Mouse (Mus musculus): ENCODE results near the gene Rhbdd1. TPM values are rescaled to one million over a fixed set of nuclear protein-coding genes. Genes with fewer than 3 reads are reported as not detected.

Rhbdd1 gene
- polyA plus RNA-seq, 1 experiment from 2014 or later = 12.1 TPM

DNA sequence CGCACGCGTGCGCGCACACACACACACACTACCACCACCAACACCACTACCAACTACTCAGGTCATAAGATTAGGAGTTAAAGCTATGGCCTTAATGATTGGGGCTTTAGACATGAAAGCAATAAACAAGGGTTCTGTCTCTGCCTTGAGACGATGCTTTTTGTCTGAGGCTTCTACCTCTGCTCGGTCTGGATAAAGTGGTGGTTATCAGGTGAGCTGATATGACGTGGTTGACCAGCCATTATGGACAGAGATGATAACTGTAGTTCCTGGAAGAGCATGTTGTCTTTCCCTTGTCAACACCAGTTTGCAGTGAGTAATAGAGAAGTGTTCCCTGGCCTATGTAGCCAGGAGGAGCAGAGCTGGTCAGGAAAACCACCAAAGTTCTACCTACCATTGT, 57.7 kb downstream of the Rhbdd1 start:
- H3K9ac ChIP-seq (ENCODE audit: low read length) = no peak overlapping the region
- H3K4me2 ChIP-seq (ENCODE audit: low read depth, low read length) = no peak overlapping the region
- H3K4me3 ChIP-seq (replicated peaks; ENCODE audit: low read length) = no peak overlapping the region
- no peaks in the 10 kb centered on the region for H3K4me1 ChIP-seq (ENCODE audit: control insufficient read depth, insufficient read depth, low read length)
- 88% methylated on average over 8 of the region's 8 CpGs for WGBS
- H3K9me3 ChIP-seq (replicated peaks; ENCODE audit: control insufficient read depth, low read length) = no peaks in the 10 kb centered on the region
- 0 out of 2 replicates have a peak, but pooled peaks have one; percentile 58 for ATAC-seq (ENCODE audit: insufficient read depth, low FRiP score)
- H3K36me3 ChIP-seq (ENCODE audit: control insufficient read depth, insufficient read depth, low read length) = no peaks in the 10 kb centered on the region
- no peak overlapping the region for H3K27ac ChIP-seq (ENCODE audit: low read length)
- no peaks in the 10 kb centered on the region for H3K27me3 ChIP-seq (ENCODE audit: control insufficient read depth, insufficient read depth, low read length)

DNA sequence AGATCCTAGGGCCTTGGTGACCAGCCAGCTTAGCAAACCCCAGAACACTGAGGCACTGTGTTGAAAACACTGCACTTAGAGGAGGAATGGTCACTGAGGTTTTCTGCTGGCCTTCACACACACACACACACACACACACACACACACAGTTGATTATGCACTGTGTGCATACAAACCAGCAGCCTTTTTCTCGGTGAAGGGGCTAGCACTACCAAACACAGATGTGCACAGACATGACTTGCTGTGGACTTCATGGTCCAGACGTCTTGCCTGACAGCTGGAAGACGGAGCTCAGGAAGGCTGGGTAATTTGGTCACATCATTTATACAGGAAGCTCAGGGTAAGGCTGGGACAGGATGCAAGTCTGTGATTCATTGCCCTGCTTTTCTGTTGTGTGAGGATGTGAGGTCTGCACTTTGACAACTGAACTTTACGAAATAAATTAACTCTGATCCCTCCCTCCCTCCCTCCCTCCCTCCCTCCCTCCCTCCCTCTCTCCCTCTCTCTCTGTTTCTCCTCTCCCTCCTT, 58.6 kb downstream of the Rhbdd1 start:
- no peak overlapping the region for H3K4me2 ChIP-seq (ENCODE audit: low read depth, low read length)
- WGBS = 26% methylated on average over 4 of the region's 4 CpGs
- H3K36me3 ChIP-seq (ENCODE audit: control insufficient read depth, insufficient read depth, low read length) = no peaks in the 10 kb centered on the region
- ATAC-seq (ENCODE audit: insufficient read depth, low FRiP score) = no peak
- H3K9me3 ChIP-seq (replicated peaks; ENCODE audit: control insufficient read depth, low read length) = no peaks in the 10 kb centered on the region
- H3K4me3 ChIP-seq (replicated peaks; ENCODE audit: low read length) = no peak overlapping the region
- no peak overlapping the region for H3K9ac ChIP-seq (ENCODE audit: low read length)
- H3K4me1 ChIP-seq (ENCODE audit: control insufficient read depth, insufficient read depth, low read length) = no peaks in the 10 kb centered on the region
- H3K27ac ChIP-seq (ENCODE audit: low read length) = no peak overlapping the region
- no peaks in the 10 kb centered on the region for H3K27me3 ChIP-seq (ENCODE audit: control insufficient read depth, insufficient read depth, low read length)

DNA sequence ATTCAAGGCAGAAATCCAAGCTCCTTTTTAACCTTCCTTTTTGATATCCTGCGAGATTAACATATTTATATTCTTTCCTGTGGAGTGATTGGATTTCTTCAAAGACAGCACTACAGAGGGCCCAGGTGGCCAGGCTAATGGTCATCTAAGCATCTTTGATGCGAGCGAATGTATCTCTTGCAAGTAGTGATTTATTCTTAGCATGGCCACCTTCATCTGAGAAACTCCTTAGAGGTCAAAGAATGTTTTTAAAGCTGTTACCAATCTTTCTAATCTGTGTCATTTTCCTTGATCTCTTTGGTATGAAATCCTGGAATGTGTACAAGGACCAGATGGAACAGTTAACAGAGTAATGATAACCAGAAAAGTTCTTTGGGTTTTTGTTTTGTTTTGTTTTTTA, 59.2 kb downstream of the Rhbdd1 start:
- Histone ChIP-seq H3K27me3 (ENCODE audit: control insufficient read depth, insufficient read depth, low read length) (no peaks in the 10 kb centered on the region), H3K4me3 (replicated peaks; ENCODE audit: low read length) (no peak overlapping the region), H3K4me1 (ENCODE audit: control insufficient read depth, insufficient read depth, low read length) (no peaks in the 10 kb centered on the region), H3K4me2 (ENCODE audit: low read depth, low read length) (no peak overlapping the region), H3K9ac (ENCODE audit: low read length) (no peak overlapping the region), H3K36me3 (ENCODE audit: control insufficient read depth, insufficient read depth, low read length) (no peaks in the 10 kb centered on the region), H3K27ac (ENCODE audit: low read length) (no peak overlapping the region), H3K9me3 (replicated peaks; ENCODE audit: control insufficient read depth, low read length) (no peaks in the 10 kb centered on the region)
- no peak for ATAC-seq (ENCODE audit: insufficient read depth, low FRiP score)
- WGBS = 42% methylated on average over 3 of the region's 3 CpGs

DNA sequence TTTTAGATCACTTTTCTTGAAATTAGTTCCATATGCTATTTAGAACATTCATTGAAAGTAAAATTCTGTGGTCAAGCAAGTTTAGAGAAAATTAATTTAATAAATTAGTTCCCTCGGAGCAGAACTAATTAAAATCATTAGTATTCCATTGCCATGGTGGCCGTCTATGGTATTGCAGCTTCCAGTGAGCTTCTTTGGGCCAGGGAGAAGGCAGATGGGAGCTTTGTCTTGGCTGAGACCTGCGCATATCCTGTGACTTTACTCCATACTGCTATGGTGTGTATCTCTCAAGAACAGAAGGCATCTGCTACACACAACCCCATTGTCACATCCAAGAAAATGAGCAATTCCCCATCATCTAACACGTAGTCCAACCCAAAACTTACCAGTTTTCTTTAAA, 65.7 kb downstream of the Rhbdd1 start:
- H3K4me3 ChIP-seq (replicated peaks; ENCODE audit: low read length) = no peak overlapping the region
- H3K9me3 ChIP-seq (replicated peaks; ENCODE audit: control insufficient read depth, low read length) = no peaks in the 10 kb centered on the region
- no peaks in the 10 kb centered on the region; the same call in 1 of the 2 replicates for H3K36me3 ChIP-seq (ENCODE audit: control insufficient read depth, insufficient read depth, low read length)
- no peak overlapping the region for H3K27ac ChIP-seq (ENCODE audit: low read length)
- no peak overlapping the region for H3K9ac ChIP-seq (ENCODE audit: low read length)
- no peaks in the 10 kb centered on the region for H3K27me3 ChIP-seq (ENCODE audit: control insufficient read depth, insufficient read depth, low read length)
- WGBS = 76% methylated on average over 4 of the region's 4 CpGs
- H3K4me2 ChIP-seq (ENCODE audit: low read depth, low read length) = no peak overlapping the region
- ATAC-seq (ENCODE audit: insufficient read depth, low FRiP score) = no peak
- peaks cover 14% of the 10 kb centered on the region for H3K4me1 ChIP-seq (ENCODE audit: control insufficient read depth, insufficient read depth, low read length)

DNA sequence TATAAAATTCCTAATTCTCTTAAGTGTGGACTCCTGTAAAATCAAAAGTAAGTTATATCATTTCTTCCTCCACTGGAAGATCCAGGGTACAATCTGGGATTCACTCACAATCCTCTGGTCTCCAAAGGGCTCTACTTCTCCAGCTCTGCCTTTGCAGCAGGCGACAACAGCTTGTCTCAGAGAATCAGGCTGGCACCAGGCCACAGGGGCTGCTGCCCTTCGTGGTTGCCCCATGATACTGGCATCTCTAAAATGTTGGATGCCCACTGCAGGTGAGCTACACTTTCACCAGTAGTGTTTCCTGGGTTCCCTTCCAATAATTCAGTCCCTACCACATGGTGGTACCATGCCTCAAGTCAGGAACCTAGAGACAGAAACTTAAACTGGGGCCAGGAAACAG, 67.9 kb downstream of the Rhbdd1 start:
- no peak overlapping the region for H3K27ac ChIP-seq (ENCODE audit: low read length)
- no peaks in the 10 kb centered on the region for H3K27me3 ChIP-seq (ENCODE audit: control insufficient read depth, insufficient read depth, low read length)
- no peak overlapping the region for H3K4me3 ChIP-seq (replicated peaks; ENCODE audit: low read length)
- H3K4me2 ChIP-seq (ENCODE audit: low read depth, low read length) = no peak overlapping the region
- 88% methylated on average over 2 of the region's 2 CpGs for WGBS
- H3K4me1 ChIP-seq (ENCODE audit: control insufficient read depth, insufficient read depth, low read length) = peaks cover 14% of the 10 kb centered on the region
- ATAC-seq (ENCODE audit: insufficient read depth, low FRiP score) = no peak
- H3K9me3 ChIP-seq (replicated peaks; ENCODE audit: control insufficient read depth, low read length) = no peaks in the 10 kb centered on the region
- no peaks in the 10 kb centered on the region; the same call in 1 of the 2 replicates for H3K36me3 ChIP-seq (ENCODE audit: control insufficient read depth, insufficient read depth, low read length)
- H3K9ac ChIP-seq (ENCODE audit: low read length) = no peak overlapping the region

DNA sequence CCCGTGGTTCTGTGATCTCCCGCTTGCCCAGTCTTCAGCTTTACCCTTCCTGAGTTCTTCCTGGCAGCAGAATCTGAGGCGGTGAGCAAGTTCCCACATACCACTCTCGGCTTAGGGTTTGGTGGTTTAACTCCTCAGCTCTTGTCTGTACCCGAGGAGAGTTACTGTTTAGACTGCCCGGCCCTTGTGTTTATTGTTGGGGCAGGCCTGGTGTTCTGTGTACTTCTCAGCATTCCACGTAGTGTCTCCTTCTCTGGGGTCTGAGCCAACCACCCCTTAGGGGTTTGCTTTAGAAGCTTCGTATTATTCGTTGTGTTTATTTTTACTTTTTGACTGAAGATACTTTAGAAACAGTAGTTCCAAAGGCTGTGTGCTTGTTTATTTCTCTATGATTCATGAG, 68.8 kb downstream of the Rhbdd1 start:
- Histone ChIP-seq H3K4me1 (ENCODE audit: control insufficient read depth, insufficient read depth, low read length) (peaks cover 14% of the 10 kb centered on the region), H3K4me2 (ENCODE audit: low read depth, low read length) (no peak overlapping the region), H3K27me3 (ENCODE audit: control insufficient read depth, insufficient read depth, low read length) (no peaks in the 10 kb centered on the region), H3K27ac (ENCODE audit: low read length) (peak overlapping the region; percentile 38; the same call in 1 of the 2 replicates), H3K4me3 (replicated peaks; ENCODE audit: low read length) (no peak overlapping the region), H3K36me3 (ENCODE audit: control insufficient read depth, insufficient read depth, low read length) (no peaks in the 10 kb centered on the region; the same call in 1 of the 2 replicates), H3K9ac (ENCODE audit: low read length) (no peak overlapping the region), H3K9me3 (replicated peaks; ENCODE audit: control insufficient read depth, low read length) (no peaks in the 10 kb centered on the region)
- 28% methylated on average over 9 of the region's 9 CpGs for whole genome bisulfite sequencing
- no peak for ATAC-seq (ENCODE audit: insufficient read depth, low FRiP score)

DNA sequence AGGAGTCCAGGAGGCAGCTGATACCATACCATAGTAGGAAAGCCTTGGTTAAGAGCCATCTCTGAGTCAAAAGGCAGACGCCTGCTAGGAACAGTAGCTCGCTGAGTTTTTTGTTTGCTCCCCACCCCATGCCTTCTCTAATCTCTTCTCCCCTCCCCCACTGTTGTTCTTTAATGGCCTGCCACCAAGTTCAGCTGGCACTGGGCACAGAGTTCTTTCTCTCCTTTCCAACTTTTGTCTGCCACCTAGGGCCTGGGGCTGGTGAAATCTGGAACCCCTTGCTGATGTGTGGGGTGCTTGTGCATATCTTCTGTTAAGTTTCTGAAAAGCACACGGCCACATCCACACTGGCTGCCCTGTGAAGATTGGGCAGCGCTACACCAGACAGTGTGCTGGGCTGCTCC, 69.6 kb downstream of the Rhbdd1 start:
- Histone ChIP-seq H3K4me1 (ENCODE audit: control insufficient read depth, insufficient read depth, low read length) (peaks cover 14% of the 10 kb centered on the region), H3K4me3 (replicated peaks; ENCODE audit: low read length) (no peak overlapping the region), H3K36me3 (ENCODE audit: control insufficient read depth, insufficient read depth, low read length) (no peaks in the 10 kb centered on the region; the same call in 1 of the 2 replicates), H3K9me3 (replicated peaks; ENCODE audit: control insufficient read depth, low read length) (no peaks in the 10 kb centered on the region), H3K27ac (ENCODE audit: low read length) (no peak overlapping the region; the same call in 1 of the 2 replicates), H3K9ac (ENCODE audit: low read length) (no peak overlapping the region), H3K27me3 (ENCODE audit: control insufficient read depth, insufficient read depth, low read length) (no peaks in the 10 kb centered on the region), H3K4me2 (ENCODE audit: low read depth, low read length) (no peak overlapping the region)
- 58% methylated on average over 4 of the region's 4 CpGs for WGBS
- no peak for ATAC-seq (ENCODE audit: insufficient read depth, low FRiP score)

DNA sequence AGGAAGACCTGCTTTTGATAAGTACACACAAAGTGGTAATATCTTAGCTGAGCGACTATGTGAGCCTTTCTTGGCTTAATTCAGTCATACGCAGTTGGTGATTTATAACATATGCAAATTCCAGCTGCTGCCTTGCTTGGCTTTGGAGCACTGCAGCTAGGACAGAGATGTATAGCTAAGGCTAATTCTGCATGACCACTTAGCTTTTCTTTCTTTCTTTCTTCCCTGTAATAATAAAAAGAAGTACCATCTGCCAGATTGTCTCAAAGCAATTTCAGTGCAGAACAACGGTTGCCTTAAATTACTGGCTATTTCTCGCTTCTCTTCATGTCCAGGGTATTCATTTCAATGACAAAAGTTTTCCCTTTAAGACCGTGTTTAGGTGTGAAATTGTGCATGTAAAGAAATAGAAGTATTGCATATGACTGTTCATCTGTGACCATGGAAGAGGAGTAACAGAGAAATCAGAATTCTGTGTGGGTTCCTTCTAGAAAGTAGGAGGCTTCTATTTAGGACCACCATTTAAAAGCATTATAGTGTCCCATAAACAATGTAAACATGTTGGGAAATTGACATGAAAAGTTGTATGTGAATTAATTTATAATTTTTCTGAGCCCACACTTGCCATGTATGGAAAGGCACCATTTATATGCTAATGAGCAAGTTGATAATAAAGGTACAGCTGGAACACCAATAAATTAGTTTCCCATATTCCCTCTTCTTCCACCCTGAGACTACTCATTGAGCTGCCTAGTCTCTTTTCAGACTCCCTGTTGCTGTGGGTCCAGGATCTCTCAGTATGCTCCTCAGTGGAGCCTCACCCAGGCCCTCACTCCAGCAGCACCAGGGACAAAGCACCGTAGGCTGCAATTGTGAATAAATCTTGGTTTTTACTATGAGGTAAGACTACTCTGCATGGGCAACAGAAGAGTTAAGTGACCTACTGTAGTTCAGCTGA, 70.8 kb downstream of the Rhbdd1 start:
- H3K27ac ChIP-seq (ENCODE audit: low read length) = no peak overlapping the region
- H3K4me1 ChIP-seq (ENCODE audit: control insufficient read depth, insufficient read depth, low read length) = peaks cover 14% of the 10 kb centered on the region
- H3K9me3 ChIP-seq (replicated peaks; ENCODE audit: control insufficient read depth, low read length) = no peaks in the 10 kb centered on the region
- 59% methylated on average over 6 of the region's 6 CpGs for WGBS
- no peak overlapping the region for H3K4me3 ChIP-seq (replicated peaks; ENCODE audit: low read length)
- no peaks in the 10 kb centered on the region; the same call in 1 of the 2 replicates for H3K36me3 ChIP-seq (ENCODE audit: control insufficient read depth, insufficient read depth, low read length)
- no peak overlapping the region for H3K4me2 ChIP-seq (ENCODE audit: low read depth, low read length)
- no peak for ATAC-seq (ENCODE audit: insufficient read depth, low FRiP score)
- no peaks in the 10 kb centered on the region for H3K27me3 ChIP-seq (ENCODE audit: control insufficient read depth, insufficient read depth, low read length)
- H3K9ac ChIP-seq (ENCODE audit: low read length) = no peak overlapping the region

DNA sequence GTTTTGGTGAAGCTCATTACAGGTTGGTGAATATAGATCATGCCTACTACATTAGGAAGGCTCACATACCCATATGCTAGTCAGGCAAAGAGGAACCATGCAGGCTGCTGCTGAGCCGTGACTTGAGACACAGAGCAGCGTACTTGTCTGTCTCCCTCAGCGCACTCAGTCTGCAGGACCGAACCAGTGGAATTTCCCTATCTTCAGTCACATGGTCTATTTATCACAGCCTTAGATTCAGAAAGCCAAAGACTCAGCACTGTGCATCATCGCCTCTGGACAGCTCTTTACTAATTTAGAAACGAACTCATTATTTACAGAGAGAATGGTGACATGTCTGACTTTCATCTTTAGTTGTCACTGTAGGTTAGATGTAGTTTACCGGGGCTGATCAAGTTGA, 73.1 kb downstream of the Rhbdd1 start:
- no peaks in the 10 kb centered on the region for H3K36me3 ChIP-seq (ENCODE audit: control insufficient read depth, insufficient read depth, low read length)
- no peak overlapping the region for H3K27ac ChIP-seq (ENCODE audit: low read length)
- no peaks in the 10 kb centered on the region for H3K27me3 ChIP-seq (ENCODE audit: control insufficient read depth, insufficient read depth, low read length)
- H3K4me1 ChIP-seq (ENCODE audit: control insufficient read depth, insufficient read depth, low read length) = peaks cover 14% of the 10 kb centered on the region
- ATAC-seq (ENCODE audit: insufficient read depth, low FRiP score) = no peak
- no peak overlapping the region for H3K9ac ChIP-seq (ENCODE audit: low read length)
- no peak overlapping the region for H3K4me2 ChIP-seq (ENCODE audit: low read depth, low read length)
- WGBS = 75% methylated on average over 7 of the region's 7 CpGs
- H3K4me3 ChIP-seq (replicated peaks; ENCODE audit: low read length) = no peak overlapping the region
- no peaks in the 10 kb centered on the region for H3K9me3 ChIP-seq (replicated peaks; ENCODE audit: control insufficient read depth, low read length)

Measured in stomach, embryonic 16.5 days (tissue).